Mouse (Mus musculus): ENCODE measurements around the gene Gm17949.

- TF ChIP-seq CTCF (IDR thresholded peaks at IDR 0.05; ENCODE audit: low read depth) (no peak), EP300 (IDR thresholded peaks at IDR 0.05; ENCODE audit: low read depth) (no peak)
Observed at GRCm38 (mm10) chr17:56970081-56970480, 41.2 kb upstream of the Gm17949 start.

All from heart, postnatal 0 days (tissue).